Comparison of ENCODE assay signal across 10 mouse cellular contexts in the genomic region with DNA sequence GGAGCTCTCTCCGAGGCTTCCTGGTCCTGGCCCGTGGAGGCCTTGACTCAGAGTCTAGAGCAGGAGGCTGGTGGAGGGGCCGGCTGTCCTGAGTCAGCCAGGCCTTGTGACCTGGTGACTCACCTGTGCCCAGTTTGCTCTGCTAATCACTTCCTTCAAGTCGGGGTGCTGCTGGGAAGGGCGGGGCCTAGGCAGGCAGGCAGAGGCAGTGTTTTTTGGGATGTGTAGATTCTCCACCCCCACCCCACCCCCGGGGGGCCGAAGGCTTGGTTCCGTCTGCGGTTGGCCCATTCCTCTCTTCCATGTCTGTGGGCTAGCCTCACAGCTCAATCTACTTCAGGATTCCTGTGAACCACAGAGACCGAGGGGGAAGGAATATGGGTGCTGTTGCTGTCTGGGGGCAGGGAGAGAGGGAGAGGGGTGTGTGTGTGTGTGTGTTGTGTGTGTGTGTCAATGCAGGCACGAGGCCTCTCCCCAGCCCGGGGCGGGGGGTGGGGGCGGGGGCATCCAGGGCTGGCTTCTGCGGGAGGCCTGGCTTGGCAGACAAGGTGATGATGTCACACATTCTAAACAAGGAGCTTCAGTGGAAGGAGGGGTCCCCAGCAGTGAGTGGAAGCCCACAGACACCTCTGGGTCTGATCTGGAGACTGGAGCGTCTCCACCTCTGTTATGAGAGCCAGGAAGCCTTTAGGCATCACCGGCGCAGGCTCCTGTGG. TPM values are rescaled to one million over a fixed set of nuclear protein-coding genes. Genes with fewer than 3 reads are reported as not detected.
DNase-seq lines count a peak whose midpoint lies in the region; ATAC-seq and TF ChIP-seq lines count a peak whose summit lies in the region.
"Had no signal": no experiment of that assay in that cellular context is flagged by ENCODE, and none has a peak within 500 bp of the region (broad histone marks: within the 10 kb centered on the region; RNA-seq: fewer than 3 reads in every experiment).

No protein-coding gene starts in this region.

- no peak overlapping the region for H3K4me3 ChIP-seq in forebrain, embryonic 10.5 days
- H3K4me3 ChIP-seq in forebrain, embryonic 16.5 days (replicated peaks; ENCODE audit: low read length), result no peak overlapping the region
- H3K4me3 ChIP-seq in limb, embryonic 10.5 days, result 0 out of 2 replicates have a peak overlapping the region, but pooled peaks have one; percentile 1
- no peak overlapping the region for H3K4me3 ChIP-seq in layer of hippocampus, adult 2 months

- H3K36me3 ChIP-seq in forebrain, embryonic 10.5 days (replicated peaks), result no peaks in the 10 kb centered on the region
- H3K36me3 ChIP-seq in forebrain, embryonic 16.5 days (ENCODE audit: control insufficient read depth, insufficient read depth), result no peaks in the 10 kb centered on the region
- no peaks in the 10 kb centered on the region for H3K36me3 ChIP-seq in limb, embryonic 10.5 days

- 37% methylated on average over 18 of the region's 18 CpGs for WGBS in forebrain, embryonic 10.5 days
- WGBS in forebrain, embryonic 16.5 days, result 35% methylated on average over 17 of the region's 18 CpGs
- WGBS in limb, embryonic 10.5 days, result 35% methylated on average over 18 of the region's 18 CpGs

- peaks cover 60% of the 10 kb centered on the region for H3K4me1 ChIP-seq in forebrain, embryonic 10.5 days
- peaks cover 10% of the 10 kb centered on the region for H3K4me1 ChIP-seq in forebrain, embryonic 16.5 days (replicated peaks; ENCODE audit: control insufficient read depth, insufficient read depth, low read length)
- H3K4me1 ChIP-seq in limb, embryonic 10.5 days, result peaks cover 72% of the 10 kb centered on the region

- no peak for TF ChIP-seq CTCF in layer of hippocampus, adult 2 months (conservative IDR thresholded peaks at IDR 0.05)

- H3K4me2 ChIP-seq in forebrain, embryonic 16.5 days (ENCODE audit: low read length), result no peak overlapping the region

- no peaks in the 10 kb centered on the region for H3K9me3 ChIP-seq in forebrain, embryonic 10.5 days
- H3K9me3 ChIP-seq in forebrain, embryonic 16.5 days (ENCODE audit: control insufficient read depth, low read length), result no peaks in the 10 kb centered on the region
- H3K9me3 ChIP-seq in limb, embryonic 10.5 days (replicated peaks), result no peaks in the 10 kb centered on the region

- no peak for DNase-seq in forebrain, embryonic 10.5 days (ENCODE audit: extremely low spot score, low spot score)
- DNase-seq in retina, postnatal 1 day, result peak; percentile 32
- DNase-seq in retina, embryonic 14.5 days (ENCODE audit: low spot score), result no peak
- no peak for DNase-seq in limb, embryonic 10.5 days (ENCODE audit: low spot score)
- peak; percentile 55 to 76 for DNase-seq in urinary bladder, postnatal 36 days (ENCODE audit: low spot score in 2 of 2)
- DNase-seq in cerebellum, adult 18-20 months, result no peak
- no peak for DNase-seq in layer of hippocampus, adult 2 months (ENCODE audit: low spot score in 2 of 2)
- DNase-seq: B cell, adult 2 months; cerebellum, adult 11-12 months had no signal

- H3K27me3 ChIP-seq in forebrain, embryonic 10.5 days (ENCODE audit: poor library complexity, severe bottlenecking), result peaks cover 28% of the 10 kb centered on the region
- H3K27me3 ChIP-seq in forebrain, embryonic 16.5 days (replicated peaks; ENCODE audit: control insufficient read depth, insufficient read depth, low read length), result no peaks in the 10 kb centered on the region
- no peaks in the 10 kb centered on the region; the same call in 1 of the 2 replicates for H3K27me3 ChIP-seq in limb, embryonic 10.5 days (ENCODE audit: low read depth, poor library complexity, severe bottlenecking)

- H3K27ac ChIP-seq in forebrain, embryonic 10.5 days, result peak overlapping the region; percentile 53
- H3K27ac ChIP-seq in forebrain, embryonic 16.5 days (ENCODE audit: low read length), result no peak overlapping the region
- peak overlapping the region; percentile 90 for H3K27ac ChIP-seq in limb, embryonic 10.5 days
- no peak overlapping the region for H3K27ac ChIP-seq in layer of hippocampus, adult 2 months

- ATAC-seq in forebrain, embryonic 16.5 days, result no peak

- H3K9ac ChIP-seq in forebrain, embryonic 16.5 days (replicated peaks; ENCODE audit: low read depth, low read length), result no peak overlapping the region

RNA-seq across cellular contexts. Expression of a gene that starts 9.7 kb away (rescaled TPM):
- polyA plus RNA-seq in forebrain, embryonic 10.5 days (2016; fragmentation: Nextera tagmentation; extraction: Ambion mirVana), result 3.1 and 3.4 TPM in 2 replicates
- 2.2 and 2.7 TPM in 2 replicates for polyA plus RNA-seq in forebrain, embryonic 16.5 days (2015; fragmentation: Nextera tagmentation; extraction: Ambion mirVana)
- polyA plus RNA-seq in limb, embryonic 10.5 days (2016; fragmentation: Nextera tagmentation; extraction: Ambion mirVana), result 3.7 and 4.6 TPM in 2 replicates
- 10 to 100 TPM; 12.7 to 14.3 TPM for total RNA-seq in layer of hippocampus, adult 2 months (2021)

RNA-seq across cellular contexts. Expression of a gene that starts 18.6 kb away (rescaled TPM):
- 1.6 TPM in 2 replicates for polyA plus RNA-seq in forebrain, embryonic 10.5 days (2016; fragmentation: Nextera tagmentation; extraction: Ambion mirVana)
- 0.63 and 0.73 TPM in 2 replicates for polyA plus RNA-seq in forebrain, embryonic 16.5 days (2015; fragmentation: Nextera tagmentation; extraction: Ambion mirVana)
- polyA plus RNA-seq in limb, embryonic 10.5 days (2016; fragmentation: Nextera tagmentation; extraction: Ambion mirVana), result 4.3 and 4.8 TPM in 2 replicates
- 1 to 10 TPM; 2.6 to 3.6 TPM for total RNA-seq in layer of hippocampus, adult 2 months (2021)

Comparison
In these comparisons a context has a peak if more than half of its experiments do, and no peak if none do; other contexts are left out.
1. DNase-seq: peak in retina, postnatal 1 day (single experiment) and urinary bladder, postnatal 36 days (2 of 2); none in forebrain, embryonic 10.5 days (single experiment), retina, embryonic 14.5 days (single experiment), limb, embryonic 10.5 days (single experiment), cerebellum, adult 18-20 months (0 of 2) and layer of hippocampus, adult 2 months (0 of 2).
2. H3K27ac ChIP-seq: peak in forebrain, embryonic 10.5 days (single experiment) and limb, embryonic 10.5 days (single experiment); none in forebrain, embryonic 16.5 days (single experiment) and layer of hippocampus, adult 2 months (single experiment).